Mouse (Mus musculus): ENCODE measurements around the gene Lgi1. TPM values are rescaled to one million over a fixed set of nuclear protein-coding genes. Genes with fewer than 3 reads are reported as not detected.

Lgi1 gene
- polyA plus RNA-seq, 1 experiment from 2014 or later, result 0.64 TPM

- Histone ChIP-seq H3K27ac (no peak overlapping the region), H3K4me3 (replicated peaks) (no peak overlapping the region), H3K4me1 (replicated peaks) (no peaks in the 10 kb centered on the region), H3K36me3 (no peaks in the 10 kb centered on the region), H3K4me2 (replicated peaks) (no peak overlapping the region), H3K9ac (no peak overlapping the region), H3K9me3 (no peaks in the 10 kb centered on the region), H3K27me3 (replicated peaks) (no peaks in the 10 kb centered on the region)
- WGBS, result 84% methylated on average over 5 of the region's 5 CpGs
- no peak for ATAC-seq
Observed at GRCm38 (mm10) chr19:38267469-38267868, 3.1 kb downstream of the Lgi1 start.

DNA sequence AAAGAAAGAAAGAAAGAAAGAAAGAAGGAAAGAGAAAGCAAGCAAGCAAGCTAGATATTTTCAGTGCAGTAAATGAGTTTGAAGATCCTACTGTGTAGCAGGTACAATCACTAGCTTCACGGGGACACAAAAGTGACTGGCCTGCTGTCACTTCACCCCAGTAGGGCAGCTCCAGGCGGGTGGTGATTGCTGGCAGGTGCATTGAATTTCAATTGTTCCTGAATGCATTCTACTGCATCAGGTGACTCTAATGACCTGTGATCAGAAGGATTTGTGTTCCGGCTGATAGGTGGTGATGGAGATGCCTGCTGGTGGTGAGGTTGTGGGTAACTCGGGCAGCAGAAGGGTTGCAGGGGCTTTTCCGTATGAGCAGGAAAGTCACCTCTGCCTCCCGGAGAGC is 6.7 kb downstream of the Lgi1 start:
- no peak for ATAC-seq
- no peak overlapping the region for H3K4me3 ChIP-seq (replicated peaks)
- H3K4me1 ChIP-seq (replicated peaks), result no peaks in the 10 kb centered on the region
- 45% methylated on average over 6 of the region's 6 CpGs for WGBS
- H3K27me3 ChIP-seq (replicated peaks), result no peaks in the 10 kb centered on the region
- no peak overlapping the region for H3K4me2 ChIP-seq (replicated peaks)
- H3K9ac ChIP-seq, result no peak overlapping the region
- no peak overlapping the region for H3K27ac ChIP-seq
- H3K36me3 ChIP-seq, result no peaks in the 10 kb centered on the region
- H3K9me3 ChIP-seq, result no peaks in the 10 kb centered on the region

GRCm38 (mm10) chr19:38273820-38274219 is 9.5 kb downstream of the Lgi1 start:
- Histone ChIP-seq H3K27ac (no peak overlapping the region), H3K27me3 (replicated peaks) (no peaks in the 10 kb centered on the region), H3K9me3 (no peaks in the 10 kb centered on the region), H3K4me2 (replicated peaks) (no peak overlapping the region), H3K9ac (no peak overlapping the region), H3K4me3 (replicated peaks) (no peak overlapping the region), H3K4me1 (replicated peaks) (no peaks in the 10 kb centered on the region), H3K36me3 (no peaks in the 10 kb centered on the region)
- WGBS, result 78% methylated on average over 7 of the region's 7 CpGs
- ATAC-seq, result no peak

DNA sequence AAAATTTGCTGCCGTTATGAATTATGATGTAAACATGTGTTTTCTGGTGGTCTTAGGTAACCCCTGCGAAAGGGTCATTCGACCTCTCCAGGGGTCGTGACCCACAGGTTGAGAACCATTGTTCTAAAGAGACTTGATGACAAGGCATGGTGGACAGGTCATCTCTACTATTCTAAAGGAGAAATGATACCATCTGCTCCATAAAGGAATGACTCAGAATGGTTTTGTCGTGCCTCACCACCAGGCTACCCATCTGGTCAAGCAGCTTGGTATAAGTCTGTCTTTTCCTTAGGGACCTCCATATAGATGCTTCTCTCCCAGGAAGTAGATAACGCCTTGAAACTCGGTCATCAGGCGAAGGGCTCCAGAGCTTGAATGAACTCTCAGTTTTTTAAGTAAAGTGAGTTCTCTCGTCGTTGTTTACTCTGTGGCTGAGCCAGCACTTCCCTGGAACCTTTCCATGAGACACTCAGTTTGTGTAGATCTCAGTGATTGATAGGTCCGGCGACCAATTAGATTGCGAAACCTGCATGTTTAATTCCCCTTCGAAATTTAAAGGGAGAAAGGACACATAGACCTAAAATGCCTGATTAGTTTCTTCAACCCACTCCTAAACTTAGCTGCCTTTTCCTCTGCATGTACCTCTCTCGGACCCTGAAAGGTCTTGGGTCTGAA is 10.5 kb downstream of the Lgi1 start:
- Histone ChIP-seq H3K9ac (no peak overlapping the region), H3K36me3 (no peaks in the 10 kb centered on the region), H3K4me1 (replicated peaks) (no peaks in the 10 kb centered on the region), H3K27ac (no peak overlapping the region), H3K9me3 (no peaks in the 10 kb centered on the region), H3K27me3 (replicated peaks) (no peaks in the 10 kb centered on the region), H3K4me3 (replicated peaks) (no peak overlapping the region), H3K4me2 (replicated peaks) (no peak overlapping the region)
- ATAC-seq, result no peak
- WGBS, result 73% methylated on average over 15 of the region's 15 CpGs

DNA sequence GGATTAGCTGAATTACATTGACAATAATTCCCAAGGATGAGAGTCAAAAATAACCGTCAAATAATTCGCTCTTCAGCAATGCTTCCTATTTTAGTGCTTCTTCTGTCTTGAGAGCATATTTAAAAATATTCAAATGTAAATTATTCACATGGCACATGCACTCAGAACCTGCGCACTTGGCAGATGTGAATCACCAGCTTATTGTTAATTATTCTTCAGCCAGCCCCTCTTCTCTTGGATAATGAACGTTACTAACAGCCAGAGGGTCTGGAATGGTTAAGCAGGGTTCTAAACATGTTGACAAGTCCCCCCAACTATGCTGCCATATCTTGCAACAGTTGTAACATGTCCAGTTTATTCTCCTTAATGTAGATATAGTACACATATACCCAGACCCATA is 11.9 kb downstream of the Lgi1 start:
- ATAC-seq, result no peak
- WGBS, result 89% methylated on average over 4 of the region's 4 CpGs
- no peaks in the 10 kb centered on the region for H3K36me3 ChIP-seq

DNA sequence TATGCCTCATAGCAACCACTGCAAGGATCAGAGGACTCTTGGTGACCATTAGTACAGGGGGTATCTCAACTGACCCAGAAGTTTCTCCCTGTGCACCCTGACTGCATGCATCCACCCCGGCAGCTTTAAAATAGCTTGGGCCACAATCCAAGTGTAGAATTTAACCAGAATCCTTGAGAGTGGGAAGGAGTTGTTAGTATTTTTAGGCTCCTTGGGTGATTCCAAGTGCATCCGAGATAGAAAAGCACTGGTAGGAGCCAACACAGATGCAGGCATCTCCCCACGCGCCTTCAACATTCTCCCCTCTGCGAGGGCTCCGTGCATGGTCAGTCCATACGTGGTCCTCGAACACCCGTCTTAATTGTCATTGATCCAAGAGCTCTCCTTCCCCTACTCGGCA is 15.9 kb downstream of the Lgi1 start:
- ATAC-seq, result no peak
- H3K4me3 ChIP-seq (replicated peaks), result no peak overlapping the region
- H3K36me3 ChIP-seq, result no peaks in the 10 kb centered on the region
- H3K4me1 ChIP-seq (replicated peaks), result no peaks in the 10 kb centered on the region
- H3K27ac ChIP-seq, result no peak overlapping the region
- H3K9me3 ChIP-seq, result no peaks in the 10 kb centered on the region
- WGBS, result 93% methylated on average over 10 of the region's 10 CpGs
- no peak overlapping the region for H3K4me2 ChIP-seq (replicated peaks)
- no peak overlapping the region for H3K9ac ChIP-seq
- H3K27me3 ChIP-seq (replicated peaks), result no peaks in the 10 kb centered on the region

More for the DNA sequence above, 11.9 kb downstream of the Lgi1 start:
- Histone ChIP-seq H3K9me3 (no peaks in the 10 kb centered on the region), H3K27me3 (replicated peaks) (no peaks in the 10 kb centered on the region), H3K27ac (no peak overlapping the region), H3K4me3 (replicated peaks) (no peak overlapping the region), H3K4me2 (replicated peaks) (no peak overlapping the region), H3K9ac (no peak overlapping the region), H3K4me1 (replicated peaks) (no peaks in the 10 kb centered on the region)

GRCm38 (mm10) chr19:38282407-38282806 is 18.1 kb downstream of the Lgi1 start:
- Histone ChIP-seq H3K4me3 (replicated peaks) (no peak overlapping the region), H3K4me1 (replicated peaks) (no peaks in the 10 kb centered on the region), H3K9me3 (no peaks in the 10 kb centered on the region), H3K27ac (no peak overlapping the region), H3K36me3 (no peaks in the 10 kb centered on the region), H3K27me3 (replicated peaks) (no peaks in the 10 kb centered on the region), H3K4me2 (replicated peaks) (no peak overlapping the region), H3K9ac (no peak overlapping the region)
- 38% methylated on average over 2 of the region's 2 CpGs for WGBS
- no peak for ATAC-seq

- no peaks in the 10 kb centered on the region for H3K4me1 ChIP-seq (replicated peaks)
- no peak overlapping the region for H3K9ac ChIP-seq
- H3K4me2 ChIP-seq (replicated peaks), result no peak overlapping the region
- no peak overlapping the region for H3K4me3 ChIP-seq (replicated peaks)
- H3K27ac ChIP-seq, result no peak overlapping the region
- H3K36me3 ChIP-seq, result no peaks in the 10 kb centered on the region
- 82% methylated on average over 6 of the region's 6 CpGs for WGBS
- no peaks in the 10 kb centered on the region for H3K9me3 ChIP-seq
- ATAC-seq, result no peak
- no peaks in the 10 kb centered on the region for H3K27me3 ChIP-seq (replicated peaks)
Observed at GRCm38 (mm10) chr19:38288556-38288955, 24.2 kb downstream of the Lgi1 start.

DNA sequence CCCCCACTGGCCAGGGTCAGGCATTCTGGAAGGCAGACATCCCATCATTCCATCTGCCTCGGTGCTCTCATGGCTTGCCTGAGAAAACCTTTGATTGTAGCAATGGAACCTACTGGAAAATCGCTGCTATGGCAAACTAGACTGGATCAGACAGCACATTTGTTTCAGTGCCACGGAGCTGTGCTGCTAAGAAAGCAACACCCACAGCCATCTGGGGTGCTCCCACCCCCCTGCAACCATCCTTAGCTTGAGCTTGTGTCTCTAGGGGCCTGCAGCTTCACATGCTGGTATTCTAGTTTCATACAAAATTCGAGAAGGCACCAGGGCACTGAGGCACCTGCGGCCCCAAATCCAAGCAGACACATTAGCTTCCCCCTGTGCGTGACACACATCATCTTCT is 27.1 kb downstream of the Lgi1 start:
- Histone ChIP-seq H3K4me2 (replicated peaks) (no peak overlapping the region), H3K4me1 (replicated peaks) (no peaks in the 10 kb centered on the region), H3K9ac (no peak overlapping the region), H3K36me3 (no peaks in the 10 kb centered on the region), H3K4me3 (replicated peaks) (no peak overlapping the region), H3K9me3 (no peaks in the 10 kb centered on the region), H3K27me3 (replicated peaks) (no peaks in the 10 kb centered on the region), H3K27ac (no peak overlapping the region)
- ATAC-seq, result no peak
- WGBS, result 88% methylated on average over 6 of the region's 6 CpGs

GRCm38 (mm10) chr19:38298018-38298626 is 33.8 kb downstream of the Lgi1 start:
- no peak for ATAC-seq

DNA sequence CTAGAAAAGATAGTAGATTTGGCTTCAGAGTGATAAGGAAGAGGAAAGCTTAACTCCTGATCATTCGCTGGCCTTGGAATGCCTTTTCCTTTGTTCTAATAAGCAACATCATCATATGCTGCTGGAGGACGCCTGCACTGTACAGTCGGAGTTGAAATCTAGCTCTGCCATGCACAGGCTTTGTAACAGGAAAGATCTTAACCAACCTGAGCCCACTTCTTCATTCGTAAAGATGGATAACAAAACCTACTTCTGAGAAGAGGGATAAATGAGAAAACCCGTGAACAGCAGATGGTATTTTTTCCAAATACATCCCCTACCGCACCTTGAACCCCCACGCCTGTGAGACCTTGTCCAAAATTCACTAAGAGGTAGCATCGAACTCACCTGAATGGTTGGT is 43.8 kb downstream of the Lgi1 start:
- WGBS, result 90% methylated on average over 8 of the region's 8 CpGs
- Histone ChIP-seq H3K4me2 (replicated peaks) (no peak overlapping the region), H3K27me3 (replicated peaks) (no peaks in the 10 kb centered on the region), H3K27ac (no peak overlapping the region), H3K4me1 (replicated peaks) (no peaks in the 10 kb centered on the region), H3K4me3 (replicated peaks) (no peak overlapping the region), H3K9me3 (no peaks in the 10 kb centered on the region), H3K9ac (no peak overlapping the region), H3K36me3 (no peaks in the 10 kb centered on the region)
- no peak for ATAC-seq

More at GRCm38 (mm10) chr19:38298018-38298626, 33.8 kb downstream of the Lgi1 start:
- H3K27me3 ChIP-seq (replicated peaks), result no peaks in the 10 kb centered on the region
- H3K9ac ChIP-seq, result no peak overlapping the region
- H3K4me3 ChIP-seq (replicated peaks), result no peak overlapping the region
- H3K4me1 ChIP-seq (replicated peaks), result no peaks in the 10 kb centered on the region
- no peaks in the 10 kb centered on the region for H3K9me3 ChIP-seq
- H3K27ac ChIP-seq, result no peak overlapping the region
- no peak overlapping the region for H3K4me2 ChIP-seq (replicated peaks)
- no peaks in the 10 kb centered on the region for H3K36me3 ChIP-seq
- WGBS, result 16% methylated on average over 3 of the region's 3 CpGs

DNA sequence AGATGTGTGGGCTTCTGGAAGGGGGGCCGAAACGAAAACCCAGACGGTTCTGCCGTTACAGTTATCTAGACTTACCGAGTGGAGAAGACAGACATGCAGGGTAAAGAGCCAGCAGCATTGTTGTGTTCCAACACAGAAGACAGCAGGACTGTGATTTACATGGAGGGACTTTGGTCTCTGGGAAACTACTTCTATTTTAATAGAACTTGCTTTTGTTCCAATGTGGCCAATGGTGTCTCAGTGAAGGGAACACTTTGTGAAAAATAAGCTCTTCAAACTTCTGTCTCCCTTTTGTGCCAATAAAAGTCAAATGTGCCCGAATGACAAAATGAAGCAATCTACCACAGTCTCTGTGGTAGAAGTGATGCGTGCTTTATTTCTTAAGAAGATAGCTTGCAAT is 50.8 kb downstream of the Lgi1 start:
- 90% methylated on average over 7 of the region's 7 CpGs for WGBS
- no peak overlapping the region for H3K27ac ChIP-seq
- no peak overlapping the region for H3K4me2 ChIP-seq (replicated peaks)
- H3K4me3 ChIP-seq (replicated peaks), result no peak overlapping the region
- H3K9ac ChIP-seq, result no peak overlapping the region
- H3K4me1 ChIP-seq (replicated peaks), result no peaks in the 10 kb centered on the region
- no peak for ATAC-seq
- no peaks in the 10 kb centered on the region for H3K27me3 ChIP-seq (replicated peaks)
- H3K36me3 ChIP-seq, result no peaks in the 10 kb centered on the region
- H3K9me3 ChIP-seq, result no peaks in the 10 kb centered on the region

DNA sequence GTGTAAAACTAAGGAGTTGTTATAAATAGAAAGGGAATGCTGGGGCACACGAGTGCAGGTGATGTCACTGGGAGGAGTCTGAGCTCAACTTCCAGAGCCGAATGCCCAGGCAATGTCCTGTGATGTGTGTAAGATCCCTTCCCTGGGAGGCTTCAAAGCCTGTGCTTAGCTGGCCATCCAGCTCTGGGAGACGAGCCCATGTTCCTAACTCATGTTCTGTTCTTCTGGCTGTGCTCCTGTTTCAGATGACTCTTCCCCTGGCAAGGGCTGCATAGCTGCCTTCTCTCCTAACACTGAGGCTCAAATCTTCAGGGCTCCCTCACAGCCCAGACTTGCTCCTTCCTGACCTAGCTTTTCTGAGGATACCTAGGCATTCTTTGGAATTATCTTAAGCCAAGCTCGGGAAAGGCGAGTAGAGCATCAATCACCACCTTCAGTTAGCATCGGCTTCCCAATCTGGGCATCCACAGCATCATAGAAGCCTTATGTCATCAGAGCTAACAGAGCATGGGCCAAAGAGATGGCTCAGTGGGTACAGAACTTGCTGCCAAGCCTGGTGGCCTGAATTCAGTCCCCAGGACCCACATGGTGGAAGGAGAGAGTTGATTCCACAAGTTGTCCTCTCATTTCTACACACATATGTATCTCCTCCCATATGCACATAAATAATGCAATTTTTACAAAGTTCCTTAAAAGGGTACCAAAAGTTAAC is 52.4 kb downstream of the Lgi1 start:
- no peak overlapping the region for H3K4me3 ChIP-seq (replicated peaks)
- H3K27ac ChIP-seq, result no peak overlapping the region
- no peaks in the 10 kb centered on the region for H3K36me3 ChIP-seq
- H3K4me1 ChIP-seq (replicated peaks), result no peaks in the 10 kb centered on the region
- H3K9me3 ChIP-seq, result no peaks in the 10 kb centered on the region
- no peak overlapping the region for H3K4me2 ChIP-seq (replicated peaks)
- no peaks in the 10 kb centered on the region for H3K27me3 ChIP-seq (replicated peaks)
- no peak for ATAC-seq
- H3K9ac ChIP-seq, result no peak overlapping the region
- WGBS, result 80% methylated on average over 6 of the region's 6 CpGs
